Mouse (Mus musculus) small intestine, adult 2 months (tissue): Measurements from ENCODE around the gene Ehd2.

Experiments
- CTCF ChIP-seq: fragments of 200-500 bp; IDR thresholded peaks from 2 replicates; pipeline ENCODE4 v1.5.1; 2012; ENCODE audit warnings: low read depth, mild to moderate bottlenecking, control low read depth, inconsistent platforms, low read length, moderate library complexity, mixed read lengths; ENCODE audit not compliant: insufficient replicate concordance, insufficient read length; ENCODE audit errors: extremely low read depth
- POLR2A ChIP-seq: fragments of 200-500 bp; IDR thresholded peaks from 2 replicates; pipeline ENCODE4 v1.6.1; 2012; ENCODE audit warnings: low read depth, mild to moderate bottlenecking, control low read depth, inconsistent platforms, low read length, moderate library complexity

GRCm38 (mm10) chr7:15968322-15968721 lies 955 bp upstream of the Ehd2 start:
- TF ChIP-seq CTCF (no peak), POLR2A (no peak)
